Mouse (Mus musculus) kidney, adult 8-10 months (tissue): ENCODE results near the gene Card10.

Experiments
- DNase-seq, 2 experiments: peaks; one replicate each; pipeline ENCODE4 v3.0.0; 2022

Card10 gene

DNA sequence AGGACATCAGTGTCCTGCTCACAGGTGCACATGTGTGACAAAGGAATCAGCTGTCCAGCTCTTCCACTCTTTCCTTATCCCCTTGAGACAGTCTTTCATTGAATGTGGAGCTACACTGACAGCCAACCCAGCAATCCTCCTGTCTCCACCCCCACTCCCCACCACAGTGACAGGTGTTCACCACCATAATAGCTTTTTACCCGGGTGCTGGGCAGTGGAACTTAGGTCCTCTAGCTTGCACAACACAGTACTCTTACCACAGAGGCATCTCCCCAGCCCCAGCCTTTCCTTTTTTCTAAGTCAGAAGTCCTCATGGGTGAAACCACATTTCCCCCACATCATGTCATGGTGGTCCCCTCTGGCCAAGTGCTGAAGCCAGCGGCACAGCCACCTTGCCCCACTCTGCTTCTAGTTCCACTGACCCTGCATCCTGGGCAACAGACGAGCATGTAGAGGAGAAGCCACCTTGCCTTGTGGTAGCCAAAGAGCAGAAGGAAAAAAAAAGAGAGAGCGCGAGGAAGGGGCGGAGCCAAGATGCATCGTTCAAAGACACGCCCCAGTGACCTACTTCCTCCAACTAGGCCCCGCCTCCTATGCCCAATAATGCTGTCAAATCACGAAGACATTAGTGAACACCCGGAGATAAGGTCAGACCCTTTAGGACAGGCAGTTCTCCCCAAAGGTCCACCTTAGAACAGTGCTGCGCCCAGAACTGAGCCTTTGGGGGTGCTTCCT lies 72.4 kb downstream of the Card10 start:
- no peak for DNase-seq

DNA sequence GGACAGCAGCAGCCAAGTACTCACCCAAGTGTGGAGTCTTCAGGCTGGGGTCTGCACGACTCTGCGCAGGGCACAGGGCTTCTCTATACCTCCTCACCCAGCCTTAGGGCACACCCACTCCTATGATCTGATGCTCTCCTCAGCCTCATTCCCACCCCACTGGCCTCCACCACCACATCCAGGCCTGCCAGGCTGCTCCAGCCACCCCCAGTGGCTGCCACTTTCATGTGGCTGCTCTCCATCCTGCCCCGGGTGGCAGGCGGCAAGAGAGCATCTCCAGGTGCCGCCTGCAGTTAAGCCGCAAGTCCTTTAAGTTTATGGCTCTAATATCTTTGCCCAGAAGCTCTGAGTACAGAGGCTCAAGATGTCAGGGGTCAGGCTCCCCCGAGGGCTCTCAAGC lies 76.1 kb downstream of the Card10 start:
- no peak for DNase-seq
